Mouse (Mus musculus): ENCODE measurements around the gene 6820408C15Rik.
"Not testable (repeated sequence)": the region's sequence is repeated elsewhere in the genome, so short reads cannot be mapped to it uniquely, and the experiment has no call there.

The 6820408C15Rik gene

DNA sequence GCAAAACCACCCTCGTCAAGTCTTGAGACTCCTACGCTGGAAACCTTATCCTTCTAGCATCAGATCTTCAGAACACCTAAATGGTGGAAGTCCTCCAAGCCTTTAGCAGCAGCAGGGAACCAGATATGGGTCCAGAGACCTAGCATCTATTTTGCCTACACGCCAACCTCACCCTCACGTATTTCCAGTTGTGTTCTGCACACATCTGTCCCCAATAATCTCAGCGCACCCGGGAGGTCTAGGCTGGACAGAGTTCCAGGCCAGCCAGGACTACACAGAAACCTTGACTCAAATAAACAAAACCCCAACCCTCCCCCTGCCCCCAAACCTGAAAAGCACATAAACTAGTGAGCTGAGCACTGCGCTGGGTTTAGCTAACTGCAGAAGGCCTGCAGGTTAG is 3.9 kb upstream of the 6820408C15Rik start:
- DNase-seq (ENCODE audit: extremely low read depth, low read depth): no peak

DNA sequence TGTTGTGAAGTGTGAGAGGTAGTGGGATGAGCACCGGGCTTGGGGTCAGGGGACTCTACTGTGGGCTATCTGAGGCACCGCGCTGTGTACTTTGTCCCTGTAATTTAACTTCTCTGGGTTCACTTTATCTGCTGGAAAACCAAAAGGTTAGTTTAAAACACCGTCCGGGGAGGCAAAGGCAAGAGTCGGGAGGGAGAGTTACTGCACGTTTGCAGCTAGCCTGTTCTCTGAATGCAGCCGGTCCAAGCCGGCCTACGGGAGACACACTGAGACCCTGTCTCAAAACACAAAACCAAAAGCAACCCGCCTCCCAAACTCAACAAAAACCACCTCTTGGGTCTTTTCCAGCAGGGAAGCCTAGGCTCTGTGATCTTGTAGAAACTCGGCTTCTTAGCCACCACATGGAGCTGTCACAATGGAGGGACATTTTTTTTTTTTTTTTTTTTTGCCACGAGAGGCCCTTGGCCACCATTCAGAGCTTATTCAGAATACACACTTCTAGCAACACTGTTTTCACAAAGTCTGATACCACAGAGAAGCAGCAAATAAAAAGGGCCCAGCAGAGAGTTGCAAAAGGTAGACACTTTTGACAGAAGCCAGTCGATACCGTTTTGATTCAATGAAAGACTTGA is 2.7 kb upstream of the 6820408C15Rik start:
- no peak for DNase-seq (ENCODE audit: extremely low read depth, low read depth)

DNA sequence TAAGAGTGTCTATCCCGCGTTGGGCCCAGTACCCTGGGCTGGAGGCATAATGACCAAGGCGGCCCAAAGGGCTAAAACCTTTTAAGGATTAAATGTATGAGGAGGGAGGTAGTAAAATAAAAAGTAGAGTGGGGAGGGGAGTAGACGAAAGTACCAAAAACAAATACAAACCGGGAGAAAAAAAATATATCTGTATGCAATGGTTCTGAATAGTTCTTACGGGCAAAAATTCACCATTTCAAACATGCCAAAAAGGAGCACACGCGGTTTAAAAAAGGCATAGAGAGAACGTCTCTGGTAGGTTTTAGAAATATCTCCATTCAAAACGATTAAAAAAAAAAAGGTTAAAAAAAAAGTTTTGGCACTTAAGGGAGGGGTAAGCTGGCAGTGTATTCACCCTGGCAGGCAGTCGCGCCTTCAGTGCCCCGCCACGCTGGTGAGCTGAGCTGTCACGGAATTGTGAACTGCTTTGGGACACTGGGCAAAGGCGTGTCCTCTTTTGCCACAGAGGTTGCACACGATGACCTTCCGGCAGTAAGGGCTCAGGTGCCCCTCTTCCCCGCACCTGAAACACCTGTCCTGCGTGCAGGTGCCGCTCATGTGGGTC is 2.1 kb upstream of the 6820408C15Rik start:
- DNase-seq (ENCODE audit: extremely low read depth, low read depth): no peak

DNA sequence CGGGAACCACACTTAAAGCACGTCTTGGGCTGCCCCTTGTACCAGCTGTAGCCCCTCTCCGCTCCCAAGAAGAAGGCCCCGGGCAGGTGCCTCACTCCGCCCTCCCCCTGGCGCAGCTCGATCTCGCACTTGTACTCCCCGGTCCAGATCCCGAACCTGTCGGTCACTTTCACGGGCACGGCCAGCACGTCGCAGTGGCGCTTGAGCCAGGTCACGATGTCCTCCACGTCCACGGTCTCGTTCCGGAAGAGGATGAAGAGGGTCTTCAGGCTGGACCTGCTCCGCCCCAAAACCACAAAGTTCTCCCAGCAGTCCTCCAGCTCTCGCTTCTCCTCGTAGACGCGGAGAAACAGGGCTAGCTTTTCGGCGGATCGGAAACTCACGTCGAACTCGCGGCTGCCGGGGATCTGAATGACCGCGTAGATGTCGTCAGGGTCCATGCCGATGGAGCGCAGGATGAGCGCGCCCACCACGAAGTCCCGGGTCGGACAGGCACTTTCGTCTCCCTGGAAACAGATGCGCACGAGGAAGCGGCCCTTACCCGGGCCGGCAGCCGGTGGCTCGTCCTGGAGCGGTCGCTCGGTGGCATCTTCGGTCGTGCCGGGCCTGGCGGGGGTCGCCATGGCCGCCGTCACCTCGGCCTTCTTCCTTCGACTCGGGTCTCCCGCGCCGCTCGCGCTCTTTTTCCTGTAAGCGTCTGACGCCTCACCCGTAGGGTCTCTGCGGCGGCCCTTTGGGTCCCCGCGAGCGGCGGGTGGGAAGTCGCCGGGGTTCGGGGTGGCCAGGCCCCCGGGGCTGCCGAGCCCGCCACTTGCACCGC is 1.4 kb upstream of the 6820408C15Rik start:
- DNase-seq (ENCODE audit: extremely low read depth, low read depth): no peak

DNA sequence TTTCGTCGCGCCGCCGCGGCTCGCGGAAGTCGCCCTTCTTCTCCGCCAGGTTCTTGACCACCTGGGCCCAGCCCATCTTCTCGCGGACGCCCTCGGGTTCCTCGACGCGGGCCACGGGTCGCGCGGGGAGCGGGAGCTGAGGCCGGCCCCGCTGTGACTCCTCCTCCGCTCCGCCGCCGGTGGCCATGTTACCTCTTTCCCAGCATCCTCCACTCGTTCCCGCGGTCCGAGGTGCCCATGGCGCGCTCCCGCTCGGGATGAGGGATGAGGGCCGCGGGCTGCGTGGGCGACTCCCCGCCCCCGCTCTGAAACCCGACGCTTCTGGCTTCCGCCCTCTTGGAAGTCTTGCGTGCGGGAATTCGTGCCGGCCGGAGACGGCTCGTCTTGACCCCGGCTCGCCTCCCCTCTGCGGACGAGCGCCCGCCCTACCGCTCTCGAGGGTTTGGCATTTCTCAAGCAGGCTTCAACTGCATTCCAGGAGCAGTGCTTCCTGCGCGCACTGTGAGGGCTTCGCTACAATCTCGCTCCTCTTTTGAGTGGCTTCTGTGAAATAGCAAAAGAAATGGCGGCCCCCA is 709 bp upstream of the 6820408C15Rik start, which contains the start of gene Zcchc3:
Gene Zcchc3, minus strand, starts transcription at position 437 of the 575 bp plus-strand sequence.
- no peak for DNase-seq (ENCODE audit: extremely low read depth, low read depth)

DNA sequence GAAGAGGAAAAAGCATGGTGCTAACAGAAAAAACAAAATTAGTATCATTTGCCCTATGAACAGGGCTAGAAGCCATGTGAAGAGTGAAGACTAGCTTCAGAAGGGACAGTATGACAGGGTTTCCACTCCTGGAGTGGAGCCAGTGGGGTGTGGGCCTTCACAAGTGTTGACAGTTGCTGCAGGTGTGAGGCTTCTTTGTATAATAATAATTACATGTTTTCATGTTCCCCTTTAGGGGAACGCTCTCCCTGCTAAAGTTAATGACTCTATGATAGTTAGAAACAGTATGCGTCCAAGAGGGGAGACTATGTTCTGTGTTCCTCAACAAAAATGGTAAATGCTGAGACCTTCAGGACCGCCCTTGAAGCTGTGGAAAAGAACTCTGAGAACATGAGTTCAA is 399 bp downstream of the 6820408C15Rik start:
- no peak for DNase-seq (ENCODE audit: extremely low read depth, low read depth)

DNA sequence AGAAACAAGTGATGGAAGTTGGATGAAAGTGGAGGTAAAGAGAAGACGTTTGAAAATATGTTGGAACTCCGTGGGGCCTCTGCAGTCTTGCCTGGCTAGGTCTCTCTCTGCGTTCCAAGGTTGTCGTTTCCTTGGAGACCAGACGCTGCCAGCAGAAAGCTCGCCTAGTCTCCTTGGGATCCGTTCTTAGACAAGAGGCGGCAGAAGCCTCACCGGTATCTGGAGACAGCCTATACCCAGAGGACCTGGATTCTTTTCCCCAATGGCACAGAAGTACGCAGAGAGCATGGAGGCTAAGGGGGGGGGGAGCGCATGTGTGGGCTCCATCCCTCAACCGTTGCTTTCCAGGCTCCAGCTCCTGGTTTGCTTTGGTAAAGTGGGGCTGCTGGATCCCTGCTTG is 12.1 kb downstream of the 6820408C15Rik start:
- DNase-seq (ENCODE audit: extremely low read depth, low read depth): no peak

DNA sequence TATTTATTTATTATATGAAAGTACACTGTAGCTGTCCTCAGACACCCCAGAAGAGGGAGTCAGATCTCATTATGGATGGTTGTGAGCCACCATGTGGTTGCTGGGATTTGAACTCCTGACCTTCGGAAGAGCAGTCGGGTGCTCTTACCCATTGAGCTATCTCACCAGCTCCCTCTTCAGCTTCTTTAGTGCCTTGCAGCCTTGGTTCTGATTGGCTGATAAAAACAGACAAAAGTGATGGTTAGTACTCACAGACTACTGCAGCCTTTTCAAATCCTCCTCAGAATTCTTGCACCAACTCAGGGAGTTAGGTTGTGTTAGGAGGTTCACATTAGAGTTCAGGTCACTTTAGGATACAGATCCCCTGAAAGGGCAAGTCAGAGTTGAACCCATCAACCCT is 13.1 kb downstream of the 6820408C15Rik start:
- not testable (repeated sequence) for DNase-seq (ENCODE audit: extremely low read depth, low read depth)

DNA sequence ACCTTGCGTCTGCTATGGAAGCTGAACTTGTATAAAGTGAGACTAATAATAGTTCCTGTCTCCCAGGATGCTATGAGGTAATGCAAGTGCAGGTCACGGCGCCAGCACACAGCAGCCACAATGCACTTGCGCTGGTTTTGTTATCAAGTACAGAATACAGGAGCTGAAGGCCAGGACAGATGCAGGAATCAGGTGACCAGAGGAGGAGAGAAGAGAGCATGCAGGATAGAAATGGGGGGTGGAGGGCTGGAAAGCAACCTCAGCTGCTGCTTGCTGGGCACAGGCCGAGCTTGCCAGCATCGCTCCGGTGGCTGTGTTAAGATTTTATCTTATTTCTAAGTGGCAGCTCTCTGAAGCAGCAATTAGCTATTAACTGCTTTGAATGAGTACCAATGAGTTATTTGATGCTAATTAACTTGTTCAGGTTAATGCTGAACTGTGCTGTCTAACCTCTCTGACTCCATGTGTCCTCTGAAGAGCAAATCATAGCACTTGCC is 21.1 kb downstream of the 6820408C15Rik start:
- DNase-seq (ENCODE audit: extremely low read depth, low read depth): no peak

DNA sequence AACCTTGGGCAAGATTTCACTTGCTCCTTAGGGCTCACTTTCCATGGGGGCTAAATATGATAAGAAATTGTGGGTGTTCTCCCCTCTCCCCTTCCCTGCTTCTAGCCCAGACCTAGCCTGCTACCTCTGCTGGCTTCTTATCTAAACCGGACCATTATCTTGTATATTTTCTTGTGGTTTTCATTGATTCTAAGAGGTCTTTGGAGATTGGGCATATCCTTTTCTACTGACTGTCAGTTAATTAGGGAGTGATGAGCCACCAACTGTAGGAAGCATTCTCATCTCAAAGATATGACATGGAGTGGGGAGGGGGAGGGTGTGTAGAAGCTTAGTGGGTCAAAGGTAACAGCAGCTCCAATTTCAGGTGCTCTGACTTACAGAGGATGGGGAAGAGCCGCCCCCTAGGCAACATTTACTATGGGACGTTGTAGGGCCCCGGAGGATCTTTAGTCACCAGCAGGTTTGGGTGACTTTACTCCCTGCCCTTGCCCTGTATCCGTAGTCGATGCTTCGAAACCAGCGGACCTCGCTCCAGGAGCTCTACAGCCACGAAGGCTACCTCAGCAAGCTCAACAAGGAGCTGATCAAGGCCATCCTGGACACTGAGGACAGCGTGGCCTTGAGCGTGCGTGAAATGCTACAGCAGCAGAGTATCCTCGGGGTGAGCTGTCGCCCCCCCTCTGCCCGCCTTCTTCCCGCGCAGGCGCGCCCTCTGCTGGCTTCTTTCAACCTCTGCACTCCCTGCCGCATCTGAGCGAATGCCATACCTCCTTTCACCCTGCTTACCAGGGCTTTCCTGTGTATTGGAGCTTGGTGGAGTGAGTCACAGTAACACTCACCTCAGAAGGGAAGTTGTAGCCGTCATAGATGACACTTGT is 21.8 kb downstream of the 6820408C15Rik start:
- peak; percentile 53 for DNase-seq (ENCODE audit: extremely low read depth, low read depth)

DNA sequence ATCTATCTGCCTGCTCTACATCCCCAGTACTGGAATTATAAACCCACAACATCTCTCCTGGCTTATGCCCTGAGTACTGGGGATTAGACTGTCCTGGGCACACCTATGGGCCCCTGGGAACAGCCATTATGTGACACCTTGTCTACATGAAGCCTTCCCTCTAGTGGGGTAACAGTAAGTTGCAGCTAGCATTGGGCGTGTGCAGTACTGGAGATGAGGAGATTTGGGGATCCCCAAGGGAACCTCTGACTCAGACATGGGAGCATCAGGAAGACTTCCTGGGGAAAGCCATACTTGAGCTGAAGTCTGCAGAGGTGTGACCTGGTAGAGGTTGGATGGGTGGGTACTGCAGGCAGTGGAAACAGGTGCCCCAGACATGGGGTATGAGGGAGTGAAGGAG is 23.6 kb downstream of the 6820408C15Rik start:
- DNase-seq (ENCODE audit: extremely low read depth, low read depth): no peak

DNA sequence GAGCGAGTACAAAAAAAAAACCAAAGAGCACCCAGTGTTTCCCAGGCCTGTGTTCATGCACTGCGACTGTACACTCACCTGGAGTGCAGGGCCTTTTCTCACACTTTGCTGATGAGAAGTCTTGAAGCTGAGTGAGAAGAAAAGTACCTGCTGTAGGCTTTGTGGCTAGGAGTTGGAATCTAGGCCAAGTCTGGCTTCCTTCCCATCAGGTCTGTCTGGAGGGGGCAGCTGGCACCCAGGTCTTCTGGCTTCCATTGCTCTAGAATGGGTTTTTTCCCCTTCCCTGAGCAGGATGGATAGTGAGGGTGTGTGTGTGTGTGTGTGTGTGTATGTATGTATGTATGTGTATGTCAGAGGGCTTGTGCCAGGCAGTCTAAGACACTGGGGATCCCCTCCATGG is 24.4 kb downstream of the 6820408C15Rik start:
- DNase-seq (ENCODE audit: extremely low read depth, low read depth): no peak

DNA sequence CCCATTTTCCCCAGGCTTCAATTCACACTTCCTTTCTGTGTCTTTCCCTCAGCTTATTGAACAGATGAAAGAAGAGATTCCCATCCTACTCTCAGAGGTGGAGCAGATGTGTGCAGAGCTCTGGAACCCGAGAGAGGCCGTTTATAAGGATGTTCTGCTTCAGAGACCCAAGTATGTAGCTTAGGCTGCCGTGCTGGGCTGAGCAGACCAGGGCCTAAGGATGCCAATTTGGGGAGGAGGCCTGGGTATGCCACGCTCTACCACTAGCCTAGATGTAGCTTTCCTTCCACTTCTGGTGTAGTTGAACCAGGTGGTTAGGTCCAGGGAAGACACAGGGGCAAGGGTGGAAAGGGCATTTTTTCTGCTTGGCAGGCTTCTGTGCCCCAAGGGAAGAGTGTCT is 26.9 kb downstream of the 6820408C15Rik start:
- no peak for DNase-seq (ENCODE audit: extremely low read depth, low read depth)

DNA sequence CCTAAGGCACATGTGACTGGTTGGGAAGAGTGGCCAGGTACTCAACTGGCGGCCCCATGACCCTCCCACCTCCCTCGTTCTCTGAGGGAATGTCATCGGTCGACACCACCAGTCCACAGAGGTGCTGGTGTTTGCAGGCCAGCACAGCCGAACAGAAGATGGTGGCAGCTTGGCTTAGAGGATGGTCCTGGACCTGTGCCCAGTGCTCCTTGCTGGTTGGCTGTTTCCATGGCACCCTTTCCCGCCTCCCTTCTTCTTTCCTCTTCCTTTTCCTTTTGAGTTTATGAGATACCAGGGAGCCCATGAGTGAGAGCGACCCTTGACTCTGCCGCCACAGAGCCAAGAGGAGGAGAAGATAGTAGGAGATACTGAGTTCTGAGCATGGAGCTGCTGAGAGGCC is 27.9 kb downstream of the 6820408C15Rik start:
- DNase-seq (ENCODE audit: extremely low read depth, low read depth): no peak

DNA sequence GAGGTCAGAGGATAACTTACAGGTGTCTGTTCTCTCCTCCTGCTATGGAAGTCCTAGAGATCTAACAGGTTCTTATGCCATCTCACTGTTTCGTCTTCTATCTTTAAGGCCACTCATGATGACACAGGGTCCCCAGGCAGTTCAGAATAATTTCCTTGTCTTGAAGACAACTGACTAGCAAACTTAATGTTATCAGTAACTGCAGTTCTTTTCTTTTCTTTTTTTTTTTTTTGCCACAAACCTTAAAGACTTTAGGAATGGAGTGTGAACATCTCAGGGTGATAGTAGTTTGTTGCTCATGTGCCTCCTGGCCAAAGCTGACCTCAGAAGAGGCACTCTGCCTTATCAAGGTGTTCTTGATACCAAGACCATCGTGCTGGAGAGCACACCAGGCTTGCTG is 31.3 kb downstream of the 6820408C15Rik start:
- DNase-seq (ENCODE audit: extremely low read depth, low read depth): peak; percentile 55

DNA sequence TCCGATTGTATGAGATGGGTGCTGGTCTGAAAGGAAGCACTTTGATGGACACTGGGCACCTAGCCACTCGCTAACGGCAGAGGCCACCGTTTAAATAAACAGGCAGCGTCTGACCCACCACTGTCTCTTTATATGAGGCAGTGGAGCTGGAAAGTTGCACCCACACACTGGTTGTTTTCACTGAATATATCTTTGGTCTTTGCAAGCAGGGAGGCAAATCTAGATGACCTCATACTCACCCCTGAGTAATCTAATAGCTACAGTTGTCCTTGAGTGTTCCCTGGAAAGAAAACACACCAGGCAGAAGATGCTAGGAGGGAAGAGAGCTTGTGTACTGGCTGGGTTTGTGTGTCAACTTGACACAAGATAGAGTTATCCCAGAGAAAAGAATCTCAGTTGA is 32.1 kb downstream of the 6820408C15Rik start:
- DNase-seq (ENCODE audit: extremely low read depth, low read depth): no peak

DNA sequence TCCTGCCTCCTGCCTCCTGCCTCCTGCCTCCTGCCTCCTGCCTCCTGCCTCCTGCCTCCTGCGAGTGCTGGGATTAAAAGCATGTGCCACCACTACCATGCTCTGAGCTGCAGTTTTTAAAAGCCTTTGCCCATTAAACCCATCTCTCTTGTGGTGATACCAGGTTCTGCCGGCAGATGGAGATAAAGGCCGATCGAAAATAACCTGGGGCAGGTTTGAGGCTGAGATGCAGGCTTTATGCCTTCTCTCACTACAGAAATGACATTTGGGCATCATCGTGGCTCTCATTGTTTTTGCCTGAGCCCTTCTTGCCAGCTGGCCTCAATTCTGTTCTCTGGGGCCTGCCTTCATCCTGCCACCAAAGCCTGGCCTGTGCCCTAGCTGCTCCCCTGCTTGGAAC is 34.9 kb downstream of the 6820408C15Rik start:
- no peak for DNase-seq (ENCODE audit: extremely low read depth, low read depth)

DNA sequence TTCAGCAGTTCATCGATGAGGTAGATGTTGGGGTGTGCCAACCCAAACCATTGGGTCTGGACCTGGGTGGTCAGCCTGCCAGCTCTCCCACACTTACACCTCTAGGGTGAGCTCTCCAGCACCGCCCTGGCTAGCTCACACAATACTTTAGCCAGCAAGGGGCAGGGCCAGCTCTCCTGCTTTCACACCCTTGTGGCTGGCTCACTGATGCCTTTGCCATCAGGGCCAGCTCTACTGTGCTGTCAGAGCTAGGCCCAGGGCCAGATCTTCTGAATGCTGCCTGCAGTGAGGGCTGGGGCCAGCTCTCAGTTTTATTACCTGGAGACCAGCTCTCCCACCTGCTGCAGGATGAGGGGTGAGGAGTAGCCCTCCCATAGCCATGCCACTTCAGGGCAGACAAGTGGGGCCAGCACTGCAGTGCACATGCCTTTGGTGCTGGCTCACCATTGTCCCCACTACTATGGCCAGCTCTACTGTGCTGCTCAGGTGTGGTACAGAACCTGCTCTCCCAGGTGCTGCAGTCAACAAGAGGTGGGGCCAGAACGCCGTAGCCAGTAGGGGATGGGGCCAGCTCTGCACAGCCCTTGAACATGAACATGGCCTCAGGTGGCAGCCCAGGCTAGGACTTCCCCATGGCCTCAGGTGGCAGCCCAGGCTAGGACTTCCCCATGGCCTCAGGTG is 36.9 kb downstream of the 6820408C15Rik start:
- no peak for DNase-seq (ENCODE audit: extremely low read depth, low read depth)

DNA sequence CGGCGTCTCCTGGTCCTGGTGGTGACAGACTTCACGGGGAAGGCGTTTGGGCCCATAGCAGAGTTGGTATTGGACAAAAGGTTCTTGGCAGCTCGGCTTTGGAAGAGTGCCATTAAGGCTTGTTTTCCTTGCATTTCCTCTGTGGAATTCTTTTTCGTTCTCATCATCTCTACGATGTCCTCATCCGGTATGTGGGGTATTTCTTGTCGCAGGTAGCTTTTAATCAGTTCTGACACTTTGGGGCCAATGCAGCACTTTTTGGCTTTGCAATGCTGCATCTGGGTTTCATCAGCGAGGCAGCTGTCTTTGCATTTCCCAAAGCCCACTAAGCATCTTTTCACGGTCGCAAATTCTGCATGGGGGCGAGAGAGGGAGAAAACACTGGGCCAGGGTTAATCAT is 43.9 kb downstream of the 6820408C15Rik start:
- no peak for DNase-seq (ENCODE audit: extremely low read depth, low read depth)

DNA sequence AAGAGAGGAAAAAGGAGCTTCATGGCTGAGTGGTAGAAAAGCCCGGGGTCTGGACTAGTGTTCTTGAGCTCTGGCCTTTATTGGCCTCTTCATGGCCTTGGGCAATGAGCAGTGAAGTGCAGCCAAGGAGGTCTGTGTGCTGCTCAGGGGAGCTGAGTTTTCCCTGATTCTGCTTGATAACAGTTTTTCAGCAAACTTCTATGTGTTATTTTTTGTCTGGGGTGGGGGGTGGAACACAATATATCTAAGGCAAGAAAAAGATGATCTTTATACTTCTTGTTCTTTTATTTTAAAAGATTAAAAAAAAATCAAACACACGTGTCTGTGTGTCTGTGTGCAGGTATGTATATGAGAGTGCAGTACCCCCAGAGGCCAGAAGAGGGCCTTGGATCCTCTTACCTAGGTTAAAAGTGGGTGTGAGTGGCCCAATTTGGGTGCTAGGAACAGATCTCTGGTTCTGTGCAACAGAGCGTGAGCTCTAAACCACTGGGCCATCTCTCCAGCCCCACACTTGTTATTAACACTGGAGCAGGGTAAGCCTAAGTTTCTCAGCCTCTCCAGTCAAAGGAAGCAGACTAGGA is 49.3 kb downstream of the 6820408C15Rik start, which contains the start of gene Defb23:
Gene Defb23, minus strand, starts transcription at position 51 of the 581 bp plus-strand sequence.
- no peak for DNase-seq (ENCODE audit: extremely low read depth, low read depth)
